Mouse (Mus musculus) kidney, embryonic 16.5 days (tissue): ENCODE measurements at regions not wholly inside any gene's neighbourhood (a gene's known extent, or its start where the extent isn't known, plus 50 kb on each side); places are given as distances from the start of the nearest gene placed in this dataset.
"Not testable (repeated sequence)": the region's sequence is repeated elsewhere in the genome, so short reads cannot be mapped to it uniquely, and the experiment has no call there.

Source experiments
- ATAC-seq: fragments of 200-750 bp; cut with Nextera tagmentation; 2 replicates; pipeline ENCODE4 v1.8.0; 2017; ENCODE audit warnings: moderate TSS enrichment; ENCODE audit not compliant: low FRiP score, low TSS enrichment
- H3K27ac ChIP-seq: fragments of 300-500 bp; sonication (generic); 2 replicates; pipeline ENCODE4 v1.5.1; 2014; ENCODE audit warnings: low read length
- H3K27me3 ChIP-seq: fragments of 300-500 bp; sonication (generic); 2 replicates; pipeline ENCODE4 v1.6.1; 2014; ENCODE audit warnings: low read length, control low read depth, mixed read lengths; ENCODE audit not compliant: insufficient read depth
- H3K36me3 ChIP-seq: fragments of 300-500 bp; sonication (generic); 2 replicates; pipeline ENCODE4 v1.6.1; 2014; ENCODE audit warnings: low read length, control low read depth, mixed read lengths; ENCODE audit not compliant: insufficient read depth
- H3K4me1 ChIP-seq: fragments of 300-500 bp; sonication (generic); 2 replicates; pipeline ENCODE4 v1.6.1; 2014; ENCODE audit warnings: low read length, control low read depth, mixed read lengths; ENCODE audit not compliant: insufficient read depth
- H3K4me2 ChIP-seq: fragments of 300-500 bp; sonication (generic); replicated peaks from 2 replicates; pipeline ENCODE4 v1.6.1; 2014; ENCODE audit warnings: low read depth, low read length
- H3K4me3 ChIP-seq: fragments of 300-500 bp; sonication (generic); 2 replicates; pipeline ENCODE4 v1.5.1; 2014; ENCODE audit warnings: mild to moderate bottlenecking, low read length
- H3K9ac ChIP-seq: fragments of 300-500 bp; sonication (generic); replicated peaks from 2 replicates; pipeline ENCODE4 v1.6.1; 2014; ENCODE audit warnings: low read length
- H3K9me3 ChIP-seq: fragments of 300-500 bp; sonication (generic); 2 replicates; pipeline ENCODE4 v1.6.1; 2016; ENCODE audit warnings: low read length, control low read depth
- WGBS: fragments of 180-500 bp; shearing (Covaris S2); extraction: QIAGEN DNeasy Blood & Tissue Kit; methylation state at CpG from one replicate; pipeline ENCODE4 v1.1.7; 2014; 5-methylcytosine and 5-hydroxymethylcytosine counted together

- H3K9me3 ChIP-seq = no peaks in the 10 kb centered on the region
- no peaks in the 10 kb centered on the region for H3K27me3 ChIP-seq
- WGBS = 25% methylated on average over 4 of the region's 4 CpGs
- no peak for ATAC-seq
- H3K4me3 ChIP-seq = no peak overlapping the region
- no peak overlapping the region for H3K27ac ChIP-seq
- H3K36me3 ChIP-seq = no peaks in the 10 kb centered on the region
- H3K9ac ChIP-seq = no peak overlapping the region
- peaks cover 8% of the 10 kb centered on the region for H3K4me1 ChIP-seq
- no peak overlapping the region for H3K4me2 ChIP-seq
These were observed 559.6 kb upstream of the Gm10131 start for GRCm38 (mm10) chr8:34670930-34671715.

- Histone ChIP-seq H3K4me2 (no peak overlapping the region), H3K36me3 (no peaks in the 10 kb centered on the region), H3K4me3 (no peak overlapping the region), H3K27ac (no peak overlapping the region), H3K27me3 (no peaks in the 10 kb centered on the region), H3K9ac (no peak overlapping the region), H3K9me3 (no peaks in the 10 kb centered on the region), H3K4me1 (peaks cover 8% of the 10 kb centered on the region)
- no peak for ATAC-seq
- 82% methylated on average over 3 of the region's 3 CpGs for WGBS
These were observed 557.6 kb upstream of the Gm10131 start for GRCm38 (mm10) chr8:34669146-34669545.

DNA sequence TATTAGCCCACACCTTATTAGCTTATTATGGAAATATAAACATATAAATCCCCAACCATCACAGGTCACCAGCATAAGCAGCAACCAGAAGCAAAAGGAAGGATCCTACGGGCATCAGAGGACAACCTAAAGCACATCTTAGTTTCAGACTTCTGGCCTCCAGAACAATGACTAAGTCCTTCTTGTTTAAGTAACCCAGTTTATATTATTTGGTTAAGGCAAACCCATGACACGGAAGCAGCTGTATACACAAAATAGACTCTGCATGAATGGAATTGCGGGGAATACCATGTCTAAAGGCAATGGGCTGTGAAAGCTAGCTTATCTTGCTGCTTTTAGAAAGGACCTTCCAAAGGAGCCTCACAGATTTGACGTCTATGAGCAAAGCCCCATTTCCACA lies 552.9 kb upstream of the Gm10131 start:
- no peaks in the 10 kb centered on the region for H3K4me1 ChIP-seq
- peaks cover 3% of the 10 kb centered on the region; the same call in 1 of the 2 replicates for H3K9me3 ChIP-seq
- no peak overlapping the region for H3K4me2 ChIP-seq
- H3K4me3 ChIP-seq = no peak overlapping the region
- H3K36me3 ChIP-seq = no peaks in the 10 kb centered on the region
- H3K27ac ChIP-seq = no peak overlapping the region
- ATAC-seq = no peak
- no peak overlapping the region for H3K9ac ChIP-seq
- H3K27me3 ChIP-seq = no peaks in the 10 kb centered on the region
- WGBS = 77% methylated on average over 4 of the region's 4 CpGs

DNA sequence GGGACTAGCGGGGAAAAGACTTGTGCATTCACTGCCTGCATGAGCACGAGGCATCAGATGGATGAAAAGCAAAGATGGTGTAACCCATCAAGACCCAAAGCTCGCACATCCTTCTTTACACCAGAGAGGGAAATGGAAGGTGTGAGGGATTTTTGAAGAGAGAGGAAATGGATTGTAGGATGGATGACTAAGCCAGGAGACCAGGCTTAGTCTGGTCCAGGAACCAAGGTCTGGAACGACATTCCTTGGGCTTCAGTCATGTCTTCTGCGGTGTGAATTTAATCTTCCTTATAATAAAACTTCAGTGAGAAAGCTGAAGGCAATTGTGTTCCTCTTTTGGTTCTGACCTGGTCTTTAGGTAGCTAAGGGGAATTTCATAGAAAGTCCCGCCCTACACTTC lies 551.0 kb upstream of the Gm10131 start:
- peaks cover 3% of the 10 kb centered on the region; the same call in 1 of the 2 replicates for H3K9me3 ChIP-seq
- no peaks in the 10 kb centered on the region for H3K36me3 ChIP-seq
- H3K27ac ChIP-seq = no peak overlapping the region
- no peaks in the 10 kb centered on the region for H3K4me1 ChIP-seq
- no peak overlapping the region for H3K9ac ChIP-seq
- 93% methylated on average over 6 of the region's 6 CpGs for WGBS
- H3K4me2 ChIP-seq = no peak overlapping the region
- no peak for ATAC-seq
- H3K4me3 ChIP-seq = no peak overlapping the region
- no peaks in the 10 kb centered on the region for H3K27me3 ChIP-seq

DNA sequence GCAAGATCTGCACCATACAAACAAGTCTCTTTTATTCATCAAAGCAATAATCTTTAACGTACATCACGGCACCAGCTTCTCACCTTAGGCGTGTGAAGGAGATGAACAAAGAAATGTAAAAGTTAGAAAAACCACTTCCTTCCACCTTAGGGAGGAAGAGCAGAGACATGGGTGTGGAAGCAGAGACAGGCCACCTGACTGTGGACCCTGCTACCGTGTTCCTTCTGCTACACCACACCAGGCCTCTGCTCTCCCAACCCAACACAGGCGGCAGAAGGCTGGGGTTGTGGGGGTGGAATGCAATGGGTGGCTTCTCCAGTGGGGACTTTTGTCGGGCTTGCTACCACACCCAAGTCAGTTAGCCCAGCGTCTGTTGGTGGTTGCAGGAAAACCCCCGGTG lies 540.2 kb upstream of the Gm10131 start:
- Histone ChIP-seq H3K4me3 (no peak overlapping the region), H3K27ac (no peak overlapping the region), H3K4me2 (no peak overlapping the region), H3K9ac (no peak overlapping the region), H3K9me3 (peaks cover 7% of the 10 kb centered on the region; the same call in 1 of the 2 replicates), H3K4me1 (no peaks in the 10 kb centered on the region), H3K27me3 (no peaks in the 10 kb centered on the region), H3K36me3 (no peaks in the 10 kb centered on the region)
- 93% methylated on average over 8 of the region's 8 CpGs for WGBS
- ATAC-seq = no peak

DNA sequence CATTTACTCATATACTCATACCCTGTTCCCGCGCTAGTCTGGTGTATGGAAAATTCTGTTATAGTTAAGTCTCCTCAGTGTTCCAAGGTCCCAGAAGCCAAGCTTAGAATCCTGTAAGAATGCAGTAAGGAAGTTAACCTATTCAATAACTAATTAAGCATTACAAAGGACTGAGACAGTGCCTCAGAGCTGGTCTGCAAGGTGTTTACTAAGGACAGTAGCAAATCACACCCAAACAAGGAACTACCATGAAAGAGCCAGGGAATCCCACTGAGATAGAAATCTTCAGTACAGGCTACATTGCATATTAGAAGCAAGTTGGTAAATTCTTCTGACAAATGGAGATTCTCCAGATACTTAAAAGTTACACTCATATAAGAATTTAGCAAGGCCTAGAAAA lies 516.7 kb upstream of the Gm10131 start:
- 97% methylated on average over 2 of the region's 2 CpGs for WGBS
- not testable (repeated sequence) for H3K9ac ChIP-seq, H3K4me3 ChIP-seq, H3K27me3 ChIP-seq, H3K9me3 ChIP-seq, H3K36me3 ChIP-seq, H3K4me2 ChIP-seq, ATAC-seq, H3K27ac ChIP-seq, H3K4me1 ChIP-seq

- no peak overlapping the region for H3K4me2 ChIP-seq
- H3K27ac ChIP-seq = no peak overlapping the region
- H3K9me3 ChIP-seq = no peaks in the 10 kb centered on the region
- no peak for ATAC-seq
- H3K4me3 ChIP-seq = no peak overlapping the region
- no peak overlapping the region for H3K9ac ChIP-seq
- no peaks in the 10 kb centered on the region for H3K27me3 ChIP-seq
- H3K36me3 ChIP-seq = no peaks in the 10 kb centered on the region
- no peaks in the 10 kb centered on the region for H3K4me1 ChIP-seq
- WGBS = 72% methylated on average over 10 of the region's 10 CpGs
These were observed 514.1 kb upstream of the Gm10131 start for GRCm38 (mm10) chr8:34625670-34626069.

GRCm38 (mm10) chr8:34623783-34624182 lies 512.2 kb upstream of the Gm10131 start:
- no peak overlapping the region for H3K9ac ChIP-seq
- 74% methylated on average over 7 of the region's 7 CpGs for WGBS
- H3K4me1 ChIP-seq = no peaks in the 10 kb centered on the region
- H3K27me3 ChIP-seq = no peaks in the 10 kb centered on the region
- no peak overlapping the region for H3K27ac ChIP-seq
- no peak for ATAC-seq
- H3K4me3 ChIP-seq = no peak overlapping the region
- no peak overlapping the region for H3K4me2 ChIP-seq
- no peaks in the 10 kb centered on the region for H3K36me3 ChIP-seq
- H3K9me3 ChIP-seq = no peaks in the 10 kb centered on the region

- Histone ChIP-seq H3K4me2 (no peak overlapping the region), H3K4me3 (no peak overlapping the region), H3K9me3 (no peaks in the 10 kb centered on the region), H3K4me1 (no peaks in the 10 kb centered on the region), H3K36me3 (no peaks in the 10 kb centered on the region), H3K27ac (no peak overlapping the region), H3K9ac (no peak overlapping the region), H3K27me3 (no peaks in the 10 kb centered on the region)
- WGBS = 69% methylated on average over 25 of the region's 25 CpGs
- ATAC-seq = no peak
These were observed 510.9 kb upstream of the Gm10131 start for GRCm38 (mm10) chr8:34622177-34623114.

GRCm38 (mm10) chr8:34618046-34618445 lies 506.5 kb upstream of the Gm10131 start:
- ATAC-seq = no peak
- H3K27me3 ChIP-seq = no peaks in the 10 kb centered on the region
- H3K4me1 ChIP-seq = no peaks in the 10 kb centered on the region
- H3K9me3 ChIP-seq = no peaks in the 10 kb centered on the region
- WGBS = 29% methylated on average over 4 of the region's 5 CpGs
- H3K4me3 ChIP-seq = no peak overlapping the region
- H3K36me3 ChIP-seq = no peaks in the 10 kb centered on the region
- H3K4me2 ChIP-seq = no peak overlapping the region
- H3K27ac ChIP-seq = no peak overlapping the region
- no peak overlapping the region for H3K9ac ChIP-seq
